Mouse (Mus musculus) gastrocnemius, postnatal 25 days (tissue): ENCODE data around the gene Hnrnpul2. TPM values are rescaled to one million over a fixed set of nuclear protein-coding genes. Genes with fewer than 3 reads are reported as not detected.

Experiments
- DNase-seq: peaks from one replicate; pipeline ENCODE4 v3.0.0; 2022
- long read RNA-seq, 2 experiments: library from polyadenylated mRNA; stranded (forward); transcript quantifications; one replicate each; pipeline ENCODE4 v2.0.0; 2021
- total RNA-seq, 2 experiments: library from RNA; stranded (reverse); gene quantifications; 1 replicate in 1 of 2; 2 replicates in 1 of 2; pipeline ENCODE4 v1.2.3; 2021

The Hnrnpul2 gene
- 10 to 100 TPM; 34.7 to 38.6 TPM for total RNA-seq
- long read RNA-seq, experiment 1: 0 reads
- long read RNA-seq, experiment 2, partial matches to known transcripts: 26 of 26 reads
- long read RNA-seq, experiment 2, other reads (novel, unspliced or antisense): 0 of 26 reads

GRCm38 (mm10) chr19:8819596-8820423 is at the start of gene Hnrnpul2:
Gene Hnrnpul2 (plus strand): TSS chr19:8820010.
- peak; percentile 99 for DNase-seq

GRCm38 (mm10) chr19:8770567-8771270 is 49.1 kb upstream of the Hnrnpul2 start, which contains the start of gene Tmem223:
Gene Tmem223 (plus strand): TSS chr19:8770996.
- DNase-seq: peak; percentile 77

GRCm38 (mm10) chr19:8772996-8773395 is 46.8 kb upstream of the Hnrnpul2 start:
- DNase-seq: no peak

GRCm38 (mm10) chr19:8773409-8773808 is 46.4 kb upstream of the Hnrnpul2 start:
- no peak for DNase-seq

GRCm38 (mm10) chr19:8774086-8774835 is 45.5 kb upstream of the Hnrnpul2 start, which contains the start of gene Tmem179b:
Gene Tmem179b (minus strand): TSS chr19:8774467.
- peak; percentile 91 for DNase-seq

- DNase-seq: peak; percentile 24
Measured at GRCm38 (mm10) chr19:8774951-8775421, 44.8 kb upstream of the Hnrnpul2 start.

GRCm38 (mm10) chr19:8786008-8786781 is 33.6 kb upstream of the Hnrnpul2 start, which contains the start of gene Taf6l:
Gene Taf6l (minus strand): TSS chr19:8786417.
- peak; percentile 92 for DNase-seq

GRCm38 (mm10) chr19:8788521-8788920 is 31.3 kb upstream of the Hnrnpul2 start:
- DNase-seq: no peak

- no peak for DNase-seq
Measured at GRCm38 (mm10) chr19:8789171-8789570, 30.6 kb upstream of the Hnrnpul2 start.

- DNase-seq: no peak
Measured at GRCm38 (mm10) chr19:8790171-8790570, 29.6 kb upstream of the Hnrnpul2 start.

- DNase-seq: peak; percentile 92
Measured at GRCm38 (mm10) chr19:8798264-8798946, 21.4 kb upstream of the Hnrnpul2 start, which contains the start of gene Polr2g. Gene Polr2g (minus strand): TSS chr19:8798577.

GRCm38 (mm10) chr19:8798947-8799315 is 20.9 kb upstream of the Hnrnpul2 start:
- DNase-seq: no peak

- peak; percentile 97 for DNase-seq
Measured at GRCm38 (mm10) chr19:8802130-8802821, 17.5 kb upstream of the Hnrnpul2 start, which contains the start of gene Zbtb3. Gene Zbtb3 (plus strand): TSS chr19:8802555.

GRCm38 (mm10) chr19:8803204-8803780 is 16.5 kb upstream of the Hnrnpul2 start:
- no peak for DNase-seq

GRCm38 (mm10) chr19:8803879-8804660 is 15.7 kb upstream of the Hnrnpul2 start:
- no peak for DNase-seq

- no peak for DNase-seq
Measured at GRCm38 (mm10) chr19:8806810-8807209, 13.0 kb upstream of the Hnrnpul2 start.

- no peak for DNase-seq
Measured at GRCm38 (mm10) chr19:8815812-8816211, 4.0 kb upstream of the Hnrnpul2 start.

GRCm38 (mm10) chr19:8817001-8817400 is 2.8 kb upstream of the Hnrnpul2 start:
- no peak for DNase-seq
